Mouse (Mus musculus): ENCODE measurements at regions not wholly inside any gene's neighbourhood (a gene's known extent, or its start where the extent isn't known, plus 50 kb on each side); places are given as distances from the start of the nearest gene placed in this dataset.

GRCm38 (mm10) chr6:53218871-53219286 is 68.2 kb upstream of the Creb5 start:
- 61% methylated on average over 10 of the region's 10 CpGs for WGBS
- H3K4me2 ChIP-seq (replicated peaks; ENCODE audit: low read depth, low read length), result no peak overlapping the region
- no peaks in the 10 kb centered on the region for H3K27me3 ChIP-seq (replicated peaks; ENCODE audit: insufficient read depth, low read length)
- DNase-seq (ENCODE audit: low spot score), result peak; percentile 75
- no peaks in the 10 kb centered on the region for H3K4me1 ChIP-seq (ENCODE audit: insufficient read depth, low read depth, low read length)
- no peak overlapping the region for H3K4me3 ChIP-seq (ENCODE audit: low read depth, low read length)
- TF ChIP-seq EP300 (IDR thresholded peaks at IDR 0.05) (0 out of 2 replicates have a peak, but pooled peaks have one; percentile 29), CTCF (IDR thresholded peaks at IDR 0.05) (no peak)
- H3K36me3 ChIP-seq (ENCODE audit: insufficient read depth, low read length), result no peaks in the 10 kb centered on the region
- H3K9me3 ChIP-seq (ENCODE audit: low read length), result no peaks in the 10 kb centered on the region
- peak; percentile 72 for ATAC-seq
- no peak overlapping the region for H3K27ac ChIP-seq (ENCODE audit: low read length)
- H3K9ac ChIP-seq (replicated peaks; ENCODE audit: low read depth), result no peak overlapping the region

GRCm38 (mm10) chr6:53217234-53218015 is 69.6 kb upstream of the Creb5 start:
- Histone ChIP-seq H3K9ac (replicated peaks; ENCODE audit: low read depth) (no peak overlapping the region), H3K4me2 (replicated peaks; ENCODE audit: low read depth, low read length) (no peak overlapping the region), H3K36me3 (ENCODE audit: insufficient read depth, low read length) (no peaks in the 10 kb centered on the region), H3K27me3 (replicated peaks; ENCODE audit: insufficient read depth, low read length) (no peaks in the 10 kb centered on the region), H3K4me3 (ENCODE audit: low read depth, low read length) (no peak overlapping the region), H3K4me1 (ENCODE audit: insufficient read depth, low read depth, low read length) (no peaks in the 10 kb centered on the region), H3K9me3 (ENCODE audit: low read length) (no peaks in the 10 kb centered on the region), H3K27ac (ENCODE audit: low read length) (no peak overlapping the region)
- ATAC-seq, result no peak
- no peak for TF ChIP-seq EP300 (IDR thresholded peaks at IDR 0.05)
- peak; percentile 74 for TF ChIP-seq CTCF (IDR thresholded peaks at IDR 0.05)
- DNase-seq (ENCODE audit: low spot score), result peak; percentile 62
- 57% methylated on average over 10 of the region's 10 CpGs for WGBS

GRCm38 (mm10) chr6:53216715-53217114 is 70.4 kb upstream of the Creb5 start:
- H3K4me1 ChIP-seq (ENCODE audit: insufficient read depth, low read depth, low read length), result peaks cover 6% of the 10 kb centered on the region; the same call in 1 of the 2 replicates
- no peak overlapping the region for H3K27ac ChIP-seq (ENCODE audit: low read length)
- H3K27me3 ChIP-seq (replicated peaks; ENCODE audit: insufficient read depth, low read length), result no peaks in the 10 kb centered on the region
- TF ChIP-seq EP300 (IDR thresholded peaks at IDR 0.05) (no peak), CTCF (IDR thresholded peaks at IDR 0.05) (no peak)
- DNase-seq (ENCODE audit: low spot score) (no peak), ATAC-seq (no peak)
- H3K4me2 ChIP-seq (replicated peaks; ENCODE audit: low read depth, low read length), result no peak overlapping the region
- H3K36me3 ChIP-seq (ENCODE audit: insufficient read depth, low read length), result no peaks in the 10 kb centered on the region
- no peak overlapping the region for H3K4me3 ChIP-seq (ENCODE audit: low read depth, low read length)
- no peak overlapping the region for H3K9ac ChIP-seq (replicated peaks; ENCODE audit: low read depth)
- no peaks in the 10 kb centered on the region for H3K9me3 ChIP-seq (ENCODE audit: low read length)
- 69% methylated on average over 2 of the region's 2 CpGs for WGBS

GRCm38 (mm10) chr6:53211420-53211819 is 75.7 kb upstream of the Creb5 start:
- Histone ChIP-seq H3K4me2 (replicated peaks; ENCODE audit: low read depth, low read length) (no peak overlapping the region), H3K36me3 (ENCODE audit: insufficient read depth, low read length) (no peaks in the 10 kb centered on the region), H3K9me3 (ENCODE audit: low read length) (no peaks in the 10 kb centered on the region), H3K4me1 (ENCODE audit: insufficient read depth, low read depth, low read length) (peaks cover 7% of the 10 kb centered on the region; the same call in 1 of the 2 replicates), H3K27me3 (replicated peaks; ENCODE audit: insufficient read depth, low read length) (no peaks in the 10 kb centered on the region), H3K4me3 (ENCODE audit: low read depth, low read length) (no peak overlapping the region), H3K9ac (replicated peaks; ENCODE audit: low read depth) (no peak overlapping the region), H3K27ac (ENCODE audit: low read length) (no peak overlapping the region)
- no peak; the same call in 1 of the 2 replicates for ATAC-seq
- TF ChIP-seq CTCF (IDR thresholded peaks at IDR 0.05) (no peak), EP300 (IDR thresholded peaks at IDR 0.05) (no peak)
- WGBS, result 18% methylated on average over 3 of the region's 3 CpGs
- peak; percentile 66 for DNase-seq (ENCODE audit: low spot score)

GRCm38 (mm10) chr6:53209398-53209797 is 77.7 kb upstream of the Creb5 start:
- TF ChIP-seq EP300 (IDR thresholded peaks at IDR 0.05) (peak; percentile 58; the same call in 1 of the 2 replicates), CTCF (IDR thresholded peaks at IDR 0.05) (no peak)
- H3K9ac ChIP-seq (replicated peaks; ENCODE audit: low read depth), result no peak overlapping the region
- H3K27me3 ChIP-seq (replicated peaks; ENCODE audit: insufficient read depth, low read length), result no peaks in the 10 kb centered on the region
- no peak overlapping the region for H3K27ac ChIP-seq (ENCODE audit: low read length)
- WGBS, result 27% methylated on average over 6 of the region's 6 CpGs
- peaks cover 7% of the 10 kb centered on the region; the same call in 1 of the 2 replicates for H3K4me1 ChIP-seq (ENCODE audit: insufficient read depth, low read depth, low read length)
- no peak for DNase-seq (ENCODE audit: low spot score)
- no peaks in the 10 kb centered on the region for H3K36me3 ChIP-seq (ENCODE audit: insufficient read depth, low read length)
- H3K4me3 ChIP-seq (ENCODE audit: low read depth, low read length), result no peak overlapping the region
- ATAC-seq, result peak; percentile 37; the same call in 1 of the 2 replicates
- H3K9me3 ChIP-seq (ENCODE audit: low read length), result no peaks in the 10 kb centered on the region
- H3K4me2 ChIP-seq (replicated peaks; ENCODE audit: low read depth, low read length), result no peak overlapping the region

- Histone ChIP-seq H3K27ac (ENCODE audit: low read length) (no peak overlapping the region), H3K4me1 (ENCODE audit: insufficient read depth, low read depth, low read length) (peaks cover 7% of the 10 kb centered on the region; the same call in 1 of the 2 replicates), H3K4me3 (ENCODE audit: low read depth, low read length) (no peak overlapping the region), H3K9ac (replicated peaks; ENCODE audit: low read depth) (no peak overlapping the region), H3K36me3 (ENCODE audit: insufficient read depth, low read length) (no peaks in the 10 kb centered on the region), H3K9me3 (ENCODE audit: low read length) (no peaks in the 10 kb centered on the region), H3K4me2 (replicated peaks; ENCODE audit: low read depth, low read length) (no peak overlapping the region), H3K27me3 (replicated peaks; ENCODE audit: insufficient read depth, low read length) (no peaks in the 10 kb centered on the region)
- 46% methylated on average over 3 of the region's 3 CpGs for WGBS
- TF ChIP-seq EP300 (IDR thresholded peaks at IDR 0.05) (no peak), CTCF (IDR thresholded peaks at IDR 0.05) (no peak)
- DNase-seq (ENCODE audit: low spot score), result no peak
- ATAC-seq, result no peak
Measured at GRCm38 (mm10) chr6:53208474-53208873, 78.6 kb upstream of the Creb5 start.

All from lung, postnatal 0 days (tissue).